Mouse (Mus musculus): ENCODE results near the gene Sh3rf1. TPM values are rescaled to one million over a fixed set of nuclear protein-coding genes. Genes with fewer than 3 reads are reported as not detected.

The Sh3rf1 gene
- polyA plus RNA-seq, 1 experiment, result 5.5 TPM

DNA sequence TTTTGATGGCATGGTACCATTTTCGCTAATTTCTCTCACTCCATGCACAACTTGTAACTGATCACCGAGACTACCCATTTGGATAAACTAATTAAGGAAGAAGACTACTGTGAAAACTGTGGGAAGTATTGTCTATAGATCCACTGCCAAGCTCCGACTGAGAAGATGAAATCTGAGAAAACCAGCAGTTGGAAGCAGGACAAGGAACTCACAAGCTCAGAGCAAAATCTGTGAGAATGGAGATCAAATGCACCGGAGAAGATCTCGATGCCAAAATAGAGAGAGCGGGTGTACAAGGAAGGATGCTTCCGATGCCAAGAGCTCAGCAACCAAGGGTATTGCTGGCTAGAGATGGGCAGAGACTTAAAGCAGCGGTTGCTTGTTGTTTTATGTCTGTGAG lies 12.8 kb upstream of the Sh3rf1 start:
- Histone ChIP-seq H3K4me3 (replicated peaks; ENCODE audit: insufficient read depth, low read depth, low read length) (no peak overlapping the region), H3K4me1 (ENCODE audit: control insufficient read depth, insufficient read depth, low read length) (no peaks in the 10 kb centered on the region), H3K27me3 (ENCODE audit: control insufficient read depth, insufficient read depth, low read length) (no peaks in the 10 kb centered on the region; the same call in 1 of the 2 replicates), H3K27ac (ENCODE audit: insufficient read depth, low read length) (no peak overlapping the region)
- 12% methylated on average over 8 of the region's 8 CpGs for WGBS
- DNase-seq, result no peak
- no peak for TF ChIP-seq CTCF (IDR thresholded peaks at IDR 0.05; ENCODE audit: borderline replicate concordance, insufficient read depth, low read depth, low read length)
- no peak for TF ChIP-seq POLR2A (IDR thresholded peaks at IDR 0.05; ENCODE audit: borderline replicate concordance, insufficient read depth, low read length)

DNA sequence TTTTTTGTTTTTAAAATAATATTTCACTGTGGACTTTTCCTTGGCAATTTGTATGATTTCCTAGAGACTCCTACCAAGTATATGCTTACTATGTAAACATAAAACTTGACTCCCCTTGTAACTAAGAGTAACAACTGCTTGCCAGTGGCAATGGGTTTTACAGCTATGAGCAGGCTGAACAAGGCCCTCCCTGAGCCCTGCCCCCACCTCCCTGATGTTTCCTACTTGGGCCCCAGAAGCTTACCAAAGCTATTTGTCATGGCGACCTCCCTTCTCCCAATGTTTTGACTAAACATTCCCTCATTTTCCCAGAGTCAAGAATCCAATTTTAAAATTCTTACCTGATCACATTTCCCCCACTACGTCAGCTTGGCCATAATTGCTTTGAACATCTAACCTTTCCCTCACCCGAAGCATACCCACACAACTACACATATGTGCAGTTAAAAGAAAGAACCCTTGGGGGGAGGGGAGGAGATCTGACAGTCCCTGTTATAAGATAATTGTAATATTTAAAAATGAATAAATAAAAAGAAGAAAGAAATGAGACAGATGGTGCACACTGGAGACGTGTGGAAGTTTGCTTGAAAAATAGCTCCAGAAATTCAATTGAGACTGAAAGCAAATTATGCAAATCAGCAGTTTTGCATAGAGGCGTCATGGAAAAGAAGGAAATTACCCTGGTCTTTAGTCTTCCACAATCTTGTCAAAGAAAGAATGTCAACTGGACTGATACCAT lies 8.4 kb upstream of the Sh3rf1 start:
- H3K4me1 ChIP-seq (ENCODE audit: control insufficient read depth, insufficient read depth, low read length), result no peaks in the 10 kb centered on the region
- no peak overlapping the region for H3K4me3 ChIP-seq (replicated peaks; ENCODE audit: insufficient read depth, low read depth, low read length)
- no peak for DNase-seq

DNA sequence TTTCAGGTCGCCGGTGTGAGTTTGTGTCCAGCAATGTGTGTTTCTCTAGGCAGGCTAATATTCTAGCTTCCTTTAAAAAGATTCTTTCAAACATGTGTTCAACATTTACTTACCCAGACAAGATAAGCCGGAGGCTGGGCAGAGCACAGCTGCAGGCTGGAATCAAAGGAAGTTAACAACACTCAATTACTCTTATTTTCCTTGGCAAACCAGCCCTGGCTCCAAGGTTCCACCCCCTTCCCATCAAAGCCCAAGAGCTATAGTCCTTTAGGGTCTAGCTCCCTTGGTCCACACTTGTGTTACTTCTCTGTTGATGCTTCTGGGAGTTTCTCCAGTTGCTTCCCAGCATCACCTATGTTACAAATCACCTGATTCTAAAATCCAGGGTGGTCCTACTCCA lies 6.7 kb upstream of the Sh3rf1 start:
- Histone ChIP-seq H3K27ac (ENCODE audit: insufficient read depth, low read length) (no peak overlapping the region), H3K27me3 (ENCODE audit: control insufficient read depth, insufficient read depth, low read length) (no peaks in the 10 kb centered on the region; the same call in 1 of the 2 replicates), H3K4me1 (ENCODE audit: control insufficient read depth, insufficient read depth, low read length) (no peaks in the 10 kb centered on the region), H3K4me3 (replicated peaks; ENCODE audit: insufficient read depth, low read depth, low read length) (no peak overlapping the region)
- WGBS, result 84% methylated on average over 3 of the region's 3 CpGs
- TF ChIP-seq POLR2A (IDR thresholded peaks at IDR 0.05; ENCODE audit: borderline replicate concordance, insufficient read depth, low read length), result no peak
- TF ChIP-seq CTCF (IDR thresholded peaks at IDR 0.05; ENCODE audit: borderline replicate concordance, insufficient read depth, low read depth, low read length), result no peak
- DNase-seq, result no peak

More for the DNA sequence above, 8.4 kb upstream of the Sh3rf1 start:
- Histone ChIP-seq H3K27ac (ENCODE audit: insufficient read depth, low read length) (no peak overlapping the region), H3K27me3 (ENCODE audit: control insufficient read depth, insufficient read depth, low read length) (no peaks in the 10 kb centered on the region; the same call in 1 of the 2 replicates)
- TF ChIP-seq CTCF (IDR thresholded peaks at IDR 0.05; ENCODE audit: borderline replicate concordance, insufficient read depth, low read depth, low read length), result no peak
- no peak for TF ChIP-seq POLR2A (IDR thresholded peaks at IDR 0.05; ENCODE audit: borderline replicate concordance, insufficient read depth, low read length)
- WGBS, result 68% methylated on average over 5 of the region's 5 CpGs

DNA sequence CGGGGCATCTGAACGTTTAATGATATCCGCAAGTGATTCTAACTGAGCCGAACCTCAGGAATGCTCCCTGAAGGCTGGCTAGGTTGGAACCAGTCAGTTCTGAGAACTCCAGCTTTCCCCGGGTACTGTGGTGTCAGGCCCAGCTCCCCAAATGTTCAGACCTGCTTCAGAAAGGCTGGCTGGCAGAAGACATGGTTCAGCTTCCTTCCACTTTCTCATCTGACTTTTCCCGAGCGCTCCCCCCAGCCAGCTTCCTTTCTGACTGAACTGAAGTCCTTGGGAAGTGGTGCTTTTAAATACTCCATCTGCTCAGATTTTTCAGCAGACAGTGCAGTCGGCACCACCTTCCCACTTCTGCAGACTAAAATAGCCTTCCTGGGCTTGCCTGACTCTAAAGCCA lies 6.2 kb upstream of the Sh3rf1 start:
- Histone ChIP-seq H3K27ac (ENCODE audit: insufficient read depth, low read length) (no peak overlapping the region), H3K4me1 (ENCODE audit: control insufficient read depth, insufficient read depth, low read length) (no peaks in the 10 kb centered on the region), H3K4me3 (replicated peaks; ENCODE audit: insufficient read depth, low read depth, low read length) (no peak overlapping the region), H3K27me3 (ENCODE audit: control insufficient read depth, insufficient read depth, low read length) (no peaks in the 10 kb centered on the region)
- WGBS, result 81% methylated on average over 8 of the region's 8 CpGs
- no peak for DNase-seq
- no peak for TF ChIP-seq POLR2A (IDR thresholded peaks at IDR 0.05; ENCODE audit: borderline replicate concordance, insufficient read depth, low read length)
- no peak for TF ChIP-seq CTCF (IDR thresholded peaks at IDR 0.05; ENCODE audit: borderline replicate concordance, insufficient read depth, low read depth, low read length)

GRCm38 (mm10) chr8:61218439-61218838 lies 5.2 kb upstream of the Sh3rf1 start:
- Histone ChIP-seq H3K4me3 (replicated peaks; ENCODE audit: insufficient read depth, low read depth, low read length) (no peak overlapping the region), H3K27ac (ENCODE audit: insufficient read depth, low read length) (no peak overlapping the region), H3K4me1 (ENCODE audit: control insufficient read depth, insufficient read depth, low read length) (no peaks in the 10 kb centered on the region), H3K27me3 (ENCODE audit: control insufficient read depth, insufficient read depth, low read length) (no peaks in the 10 kb centered on the region)
- DNase-seq, result no peak
- 96% methylated on average over 2 of the region's 2 CpGs for WGBS
- TF ChIP-seq CTCF (IDR thresholded peaks at IDR 0.05; ENCODE audit: borderline replicate concordance, insufficient read depth, low read depth, low read length) (no peak), POLR2A (IDR thresholded peaks at IDR 0.05; ENCODE audit: borderline replicate concordance, insufficient read depth, low read length) (no peak)

GRCm38 (mm10) chr8:61223283-61223682 lies 389 bp upstream of the Sh3rf1 start:
- peak overlapping the region; percentile 44 for H3K4me3 ChIP-seq (replicated peaks; ENCODE audit: insufficient read depth, low read depth, low read length)
- DNase-seq, result no peak
- peaks cover 3% of the 10 kb centered on the region; the same call in 1 of the 2 replicates for H3K27me3 ChIP-seq (ENCODE audit: control insufficient read depth, insufficient read depth, low read length)
- no peak overlapping the region for H3K27ac ChIP-seq (ENCODE audit: insufficient read depth, low read length)
- TF ChIP-seq POLR2A (IDR thresholded peaks at IDR 0.05; ENCODE audit: borderline replicate concordance, insufficient read depth, low read length) (no peak), CTCF (IDR thresholded peaks at IDR 0.05; ENCODE audit: borderline replicate concordance, insufficient read depth, low read depth, low read length) (no peak)
- peaks cover 4% of the 10 kb centered on the region; the same call in 1 of the 2 replicates for H3K4me1 ChIP-seq (ENCODE audit: control insufficient read depth, insufficient read depth, low read length)
- WGBS, result 52% methylated on average over 5 of the region's 5 CpGs

DNA sequence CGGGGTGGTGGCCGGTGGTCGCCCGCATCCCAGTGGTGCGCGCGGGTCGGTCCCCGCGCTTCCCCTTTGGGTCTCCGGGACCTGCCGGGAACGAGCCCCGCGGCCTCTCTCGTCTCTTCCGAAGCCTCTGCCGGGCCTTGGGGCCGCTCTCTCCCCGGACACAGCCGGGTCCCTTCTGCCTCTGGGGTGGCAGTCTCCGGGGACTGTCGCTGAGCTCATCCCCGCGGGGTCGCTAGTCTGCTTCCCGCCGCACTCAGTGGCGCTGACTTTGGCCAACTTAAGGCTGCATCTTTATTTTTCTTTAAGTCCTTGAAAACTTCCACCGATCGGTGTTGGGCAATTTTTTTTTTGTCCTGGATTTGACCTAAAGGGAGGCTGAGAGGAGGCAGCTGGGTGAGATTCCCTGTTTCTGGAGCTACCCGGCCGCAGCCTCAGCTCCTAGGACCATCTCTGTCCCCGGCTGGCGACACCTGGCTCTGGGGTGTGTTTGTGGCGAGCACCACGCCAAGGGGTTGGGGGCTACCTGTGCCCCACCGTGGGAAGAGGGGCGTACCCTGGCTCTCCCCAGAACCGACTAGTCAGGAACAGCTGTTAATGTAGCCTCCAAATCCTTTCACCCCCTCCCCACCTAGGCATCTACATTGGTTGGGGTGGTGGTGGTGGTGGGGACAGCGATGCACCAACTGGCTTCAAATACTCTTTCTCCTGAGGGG lies 864 bp downstream of the Sh3rf1 start:
- Histone ChIP-seq H3K4me3 (replicated peaks; ENCODE audit: insufficient read depth, low read depth, low read length) (peak overlapping the region; percentile 60), H3K27me3 (ENCODE audit: control insufficient read depth, insufficient read depth, low read length) (peaks cover 3% of the 10 kb centered on the region; the same call in 1 of the 2 replicates), H3K4me1 (ENCODE audit: control insufficient read depth, insufficient read depth, low read length) (peaks cover 4% of the 10 kb centered on the region; the same call in 1 of the 2 replicates), H3K27ac (ENCODE audit: insufficient read depth, low read length) (no peak overlapping the region)
- no peak for TF ChIP-seq CTCF (IDR thresholded peaks at IDR 0.05; ENCODE audit: borderline replicate concordance, insufficient read depth, low read depth, low read length)
- no peak for TF ChIP-seq POLR2A (IDR thresholded peaks at IDR 0.05; ENCODE audit: borderline replicate concordance, insufficient read depth, low read length)
- WGBS, result under 1% methylated on average over 40 of the region's 41 CpGs
- DNase-seq, result peak; percentile 29 to 43
